Mouse (Mus musculus): ENCODE data around the gene Zfp428. TPM values are rescaled to one million over a fixed set of nuclear protein-coding genes. Genes with fewer than 3 reads are reported as not detected.

Zfp428 gene
- polyA plus RNA-seq, 1 experiment: 68.5 TPM

- TF ChIP-seq POLR2A (IDR thresholded peaks at IDR 0.05; ENCODE audit: borderline replicate concordance, insufficient read depth, low read length): no peak
- TF ChIP-seq CTCF (IDR thresholded peaks at IDR 0.05; ENCODE audit: borderline replicate concordance, insufficient read depth, low read depth, low read length): no peak
- Histone ChIP-seq H3K27ac (ENCODE audit: insufficient read depth, low read length) (no peak overlapping the region), H3K4me3 (replicated peaks; ENCODE audit: insufficient read depth, low read depth, low read length) (no peak overlapping the region), H3K27me3 (ENCODE audit: control insufficient read depth, insufficient read depth, low read length) (no peaks in the 10 kb centered on the region), H3K4me1 (ENCODE audit: control insufficient read depth, insufficient read depth, low read length) (peaks cover 8% of the 10 kb centered on the region; the same call in 1 of the 2 replicates)
- 75% methylated on average over 5 of the region's 5 CpGs for WGBS
- DNase-seq: no peak
Measured at GRCm38 (mm10) chr7:24467886-24468285, 38.9 kb upstream of the Zfp428 start.

DNA sequence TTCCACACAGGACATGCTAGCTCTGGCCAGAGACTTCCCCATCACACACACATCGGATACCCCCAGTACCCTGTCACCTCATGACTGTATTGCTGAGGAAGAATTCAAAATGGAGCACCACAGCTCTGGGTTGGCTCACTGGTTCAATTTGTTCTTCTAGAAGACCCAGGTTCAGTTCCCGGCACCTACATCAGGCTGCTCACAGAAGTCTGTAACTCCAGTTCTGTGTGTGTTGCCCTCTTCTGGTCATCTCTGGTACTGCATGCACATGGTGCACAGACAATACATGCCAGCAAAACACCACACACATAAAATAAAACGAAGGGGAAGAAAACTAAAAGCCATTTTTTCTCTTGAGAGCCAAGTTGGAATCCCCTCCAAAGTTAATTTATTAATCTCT lies 37.7 kb upstream of the Zfp428 start:
- DNase-seq: no peak
- no peaks in the 10 kb centered on the region for H3K27me3 ChIP-seq (ENCODE audit: control insufficient read depth, insufficient read depth, low read length)
- H3K27ac ChIP-seq (ENCODE audit: insufficient read depth, low read length): no peak overlapping the region
- 82% methylated on average over 3 of the region's 3 CpGs for WGBS
- TF ChIP-seq CTCF (IDR thresholded peaks at IDR 0.05; ENCODE audit: borderline replicate concordance, insufficient read depth, low read depth, low read length): peak; percentile 15; the same call in 1 of the 2 replicates
- TF ChIP-seq POLR2A (IDR thresholded peaks at IDR 0.05; ENCODE audit: borderline replicate concordance, insufficient read depth, low read length): no peak
- H3K4me3 ChIP-seq (replicated peaks; ENCODE audit: insufficient read depth, low read depth, low read length): no peak overlapping the region
- peaks cover 9% of the 10 kb centered on the region for H3K4me1 ChIP-seq (ENCODE audit: control insufficient read depth, insufficient read depth, low read length)

DNA sequence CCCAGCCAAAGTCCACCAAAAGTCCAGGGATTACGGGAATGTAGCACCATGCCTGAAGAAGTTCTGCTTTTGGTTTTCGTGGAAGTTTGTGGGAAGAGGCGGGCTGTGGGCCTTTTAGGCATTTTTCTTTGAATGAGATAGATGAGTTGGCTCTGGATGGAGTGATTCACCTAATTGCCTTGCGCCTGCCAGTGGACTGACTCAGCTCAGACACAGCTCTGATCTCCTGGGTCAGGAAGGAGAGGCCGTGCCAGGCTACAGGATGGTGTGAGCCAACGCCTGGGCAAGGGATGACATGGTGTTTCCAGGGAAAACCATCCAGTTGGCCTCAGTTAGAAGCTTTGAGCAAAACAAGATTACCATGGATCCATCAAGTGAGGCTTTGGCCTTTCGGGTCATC lies 36.5 kb upstream of the Zfp428 start:
- TF ChIP-seq POLR2A (IDR thresholded peaks at IDR 0.05; ENCODE audit: borderline replicate concordance, insufficient read depth, low read length) (no peak), CTCF (IDR thresholded peaks at IDR 0.05; ENCODE audit: borderline replicate concordance, insufficient read depth, low read depth, low read length) (no peak)
- DNase-seq: peak; percentile 73 to 89
- Histone ChIP-seq H3K4me1 (ENCODE audit: control insufficient read depth, insufficient read depth, low read length) (peaks cover 17% of the 10 kb centered on the region), H3K27me3 (ENCODE audit: control insufficient read depth, insufficient read depth, low read length) (no peaks in the 10 kb centered on the region), H3K4me3 (replicated peaks; ENCODE audit: insufficient read depth, low read depth, low read length) (no peak overlapping the region), H3K27ac (ENCODE audit: insufficient read depth, low read length) (no peak overlapping the region)
- WGBS: 23% methylated on average over 7 of the region's 7 CpGs

- H3K4me3 ChIP-seq (replicated peaks; ENCODE audit: insufficient read depth, low read depth, low read length): no peak overlapping the region
- TF ChIP-seq POLR2A (IDR thresholded peaks at IDR 0.05; ENCODE audit: borderline replicate concordance, insufficient read depth, low read length) (no peak), CTCF (IDR thresholded peaks at IDR 0.05; ENCODE audit: borderline replicate concordance, insufficient read depth, low read depth, low read length) (no peak)
- no peaks in the 10 kb centered on the region for H3K27me3 ChIP-seq (ENCODE audit: control insufficient read depth, insufficient read depth, low read length)
- 62% methylated on average over 6 of the region's 6 CpGs for WGBS
- H3K4me1 ChIP-seq (ENCODE audit: control insufficient read depth, insufficient read depth, low read length): peaks cover 17% of the 10 kb centered on the region
- no peak for DNase-seq
- no peak overlapping the region for H3K27ac ChIP-seq (ENCODE audit: insufficient read depth, low read length)
Measured at GRCm38 (mm10) chr7:24472442-24472841, 34.4 kb upstream of the Zfp428 start.

DNA sequence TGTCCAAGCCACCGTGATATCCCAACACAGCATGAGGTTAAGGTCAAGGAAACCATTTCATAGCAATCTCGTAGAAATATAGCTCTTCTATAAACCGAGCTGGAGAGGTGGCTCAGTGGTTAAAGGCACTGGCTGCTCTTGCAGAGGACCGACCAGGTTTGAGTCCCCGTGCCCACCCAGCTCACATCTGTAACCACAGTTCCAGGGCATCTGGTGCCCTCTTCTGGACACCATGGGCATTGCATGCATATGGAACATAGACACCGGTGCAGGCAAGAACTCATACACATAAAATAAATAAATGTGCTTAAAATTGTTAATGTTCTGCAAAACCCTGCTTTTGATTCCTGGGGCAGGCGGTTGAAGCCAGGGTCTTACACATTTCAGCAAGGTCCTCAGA lies 33.9 kb upstream of the Zfp428 start:
- H3K4me1 ChIP-seq (ENCODE audit: control insufficient read depth, insufficient read depth, low read length): peaks cover 17% of the 10 kb centered on the region
- no peaks in the 10 kb centered on the region for H3K27me3 ChIP-seq (ENCODE audit: control insufficient read depth, insufficient read depth, low read length)
- H3K4me3 ChIP-seq (replicated peaks; ENCODE audit: insufficient read depth, low read depth, low read length): no peak overlapping the region
- peak; percentile 62 for TF ChIP-seq CTCF (IDR thresholded peaks at IDR 0.05; ENCODE audit: borderline replicate concordance, insufficient read depth, low read depth, low read length)
- TF ChIP-seq POLR2A (IDR thresholded peaks at IDR 0.05; ENCODE audit: borderline replicate concordance, insufficient read depth, low read length): no peak
- no peak overlapping the region for H3K27ac ChIP-seq (ENCODE audit: insufficient read depth, low read length)
- 65% methylated on average over 7 of the region's 7 CpGs for WGBS
- no peak for DNase-seq

DNA sequence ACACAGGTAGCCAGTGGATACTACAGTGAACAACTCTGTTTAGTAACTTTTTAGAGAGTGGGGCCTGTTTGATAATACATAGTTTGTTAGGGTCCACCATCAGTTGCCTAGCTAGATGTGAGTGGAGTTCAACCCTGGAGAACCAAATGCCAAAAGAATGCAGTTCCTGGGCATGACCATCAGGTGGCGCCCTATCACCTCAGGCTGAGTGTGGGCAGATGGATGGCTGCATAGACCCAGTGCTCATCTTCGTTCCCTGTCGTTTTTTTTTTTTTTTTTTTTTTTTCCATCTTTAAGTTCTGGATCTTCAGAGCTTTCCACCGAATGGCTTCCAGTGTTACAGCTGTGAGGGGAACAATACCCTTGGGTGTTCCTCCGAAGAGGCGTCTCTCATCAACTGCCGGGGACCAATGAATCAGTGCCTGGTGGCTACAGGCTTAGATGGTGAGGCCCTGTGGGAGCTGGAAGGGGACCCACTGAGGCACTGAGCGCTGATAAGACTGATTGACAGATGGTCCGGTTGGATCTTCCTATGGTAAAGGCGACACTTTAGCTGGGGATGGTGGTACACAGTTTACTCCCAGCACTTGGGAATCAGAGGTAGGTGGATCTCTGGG lies 32.8 kb upstream of the Zfp428 start:
- WGBS: 13% methylated on average over 10 of the region's 10 CpGs
- Histone ChIP-seq H3K4me1 (ENCODE audit: control insufficient read depth, insufficient read depth, low read length) (peaks cover 21% of the 10 kb centered on the region), H3K27me3 (ENCODE audit: control insufficient read depth, insufficient read depth, low read length) (no peaks in the 10 kb centered on the region), H3K4me3 (replicated peaks; ENCODE audit: insufficient read depth, low read depth, low read length) (no peak overlapping the region), H3K27ac (ENCODE audit: insufficient read depth, low read length) (no peak overlapping the region)
- peak; percentile 80 to 88 for DNase-seq
- TF ChIP-seq CTCF (IDR thresholded peaks at IDR 0.05; ENCODE audit: borderline replicate concordance, insufficient read depth, low read depth, low read length): peak; percentile 97
- TF ChIP-seq POLR2A (IDR thresholded peaks at IDR 0.05; ENCODE audit: borderline replicate concordance, insufficient read depth, low read length): no peak

- DNase-seq: peak; percentile 47 to 55
- no peak overlapping the region for H3K4me3 ChIP-seq (replicated peaks; ENCODE audit: insufficient read depth, low read depth, low read length)
- TF ChIP-seq CTCF (IDR thresholded peaks at IDR 0.05; ENCODE audit: borderline replicate concordance, insufficient read depth, low read depth, low read length) (no peak; the same call in 1 of the 2 replicates), POLR2A (IDR thresholded peaks at IDR 0.05; ENCODE audit: borderline replicate concordance, insufficient read depth, low read length) (no peak)
- no peaks in the 10 kb centered on the region for H3K27me3 ChIP-seq (ENCODE audit: control insufficient read depth, insufficient read depth, low read length)
- WGBS: 10% methylated on average over 21 of the region's 21 CpGs
- peaks cover 22% of the 10 kb centered on the region for H3K4me1 ChIP-seq (ENCODE audit: control insufficient read depth, insufficient read depth, low read length)
- H3K27ac ChIP-seq (ENCODE audit: insufficient read depth, low read length): no peak overlapping the region
Measured at GRCm38 (mm10) chr7:24474811-24475506, 31.8 kb upstream of the Zfp428 start.

GRCm38 (mm10) chr7:24476338-24476737 lies 30.5 kb upstream of the Zfp428 start:
- no peak overlapping the region for H3K27ac ChIP-seq (ENCODE audit: insufficient read depth, low read length)
- no peaks in the 10 kb centered on the region for H3K27me3 ChIP-seq (ENCODE audit: control insufficient read depth, insufficient read depth, low read length)
- H3K4me1 ChIP-seq (ENCODE audit: control insufficient read depth, insufficient read depth, low read length): peaks cover 24% of the 10 kb centered on the region
- WGBS: 79% methylated on average over 8 of the region's 8 CpGs
- TF ChIP-seq CTCF (IDR thresholded peaks at IDR 0.05; ENCODE audit: borderline replicate concordance, insufficient read depth, low read depth, low read length) (no peak), POLR2A (IDR thresholded peaks at IDR 0.05; ENCODE audit: borderline replicate concordance, insufficient read depth, low read length) (no peak)
- H3K4me3 ChIP-seq (replicated peaks; ENCODE audit: insufficient read depth, low read depth, low read length): no peak overlapping the region
- DNase-seq: no peak

Data from cerebellum, adult 2 months (tissue).